13 mouse cellular contexts compared by ENCODE assay signal in the genomic region with DNA sequence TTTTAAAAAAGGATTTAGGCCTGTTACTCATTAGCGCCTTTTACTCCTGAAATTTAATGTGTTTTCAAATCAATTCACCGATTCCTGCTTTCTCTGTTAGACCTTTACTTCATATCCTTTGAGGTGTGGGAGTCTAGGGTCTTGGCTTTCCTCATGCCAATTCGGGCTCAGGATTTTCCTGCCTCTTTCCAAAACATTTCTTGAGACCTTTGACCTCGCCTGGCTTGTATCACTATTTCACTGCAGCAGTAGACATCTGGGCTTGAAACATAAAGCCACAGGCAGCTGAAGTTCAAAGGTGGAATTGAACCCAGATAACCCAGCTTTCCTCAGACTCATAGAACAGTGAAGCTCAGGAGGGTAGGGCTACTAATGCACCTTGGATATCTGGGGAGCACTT. TPM values are rescaled to one million over a fixed set of nuclear protein-coding genes. Genes with fewer than 3 reads are reported as not detected.
DNase-seq lines count a peak whose midpoint lies in the region; ATAC-seq lines count a peak whose summit lies in the region.
"Had no signal": no experiment of that assay in that cellular context is flagged by ENCODE, and none has a peak within 500 bp of the region (broad histone marks: within the 10 kb centered on the region; RNA-seq: fewer than 3 reads in every experiment).

No protein-coding gene starts in this region.

- peaks cover 58% of the 10 kb centered on the region for H3K4me1 ChIP-seq in liver, embryonic 12.5 days
- H3K4me1 ChIP-seq in embryonic facial prominence, embryonic 14.5 days (ENCODE audit: control insufficient read depth, insufficient read depth, low read length) = peaks cover 22% of the 10 kb centered on the region
- peaks cover 24% of the 10 kb centered on the region for H3K4me1 ChIP-seq in intestine, embryonic 15.5 days (replicated peaks)
- H3K4me1 ChIP-seq in neural tube, embryonic 14.5 days (ENCODE audit: control insufficient read depth, insufficient read depth, low read length) = peaks cover 19% of the 10 kb centered on the region

- no peak overlapping the region for H3K27ac ChIP-seq in liver, embryonic 12.5 days
- H3K27ac ChIP-seq in embryonic facial prominence, embryonic 14.5 days (replicated peaks; ENCODE audit: low read depth, low read length) = peak overlapping the region; percentile 95; the same call in 1 of the 2 replicates
- H3K27ac ChIP-seq in intestine, embryonic 15.5 days = no peak overlapping the region; the same call in 1 of the 2 replicates
- H3K27ac ChIP-seq in neural tube, embryonic 14.5 days (ENCODE audit: low read depth, low read length) = peak overlapping the region; percentile 98; the same call in 1 of the 2 replicates

- peaks cover 25% of the 10 kb centered on the region for H3K27me3 ChIP-seq in liver, embryonic 12.5 days (replicated peaks)
- H3K27me3 ChIP-seq in embryonic facial prominence, embryonic 14.5 days (replicated peaks; ENCODE audit: control insufficient read depth, insufficient read depth, low read length) = no peaks in the 10 kb centered on the region
- H3K27me3 ChIP-seq in intestine, embryonic 15.5 days (replicated peaks) = no peaks in the 10 kb centered on the region
- no peaks in the 10 kb centered on the region for H3K27me3 ChIP-seq in neural tube, embryonic 14.5 days (ENCODE audit: control insufficient read depth, insufficient read depth, low read length)

- ATAC-seq in liver, embryonic 12.5 days = no peak
- ATAC-seq in embryonic facial prominence, embryonic 14.5 days (ENCODE audit: low read depth) = no peak
- ATAC-seq in intestine, embryonic 15.5 days = no peak
- ATAC-seq in neural tube, embryonic 14.5 days (ENCODE audit: low read depth) = no peak

- no peak overlapping the region for H3K4me3 ChIP-seq in liver, embryonic 12.5 days
- H3K4me3 ChIP-seq in embryonic facial prominence, embryonic 14.5 days (ENCODE audit: low read depth, low read length) = peak overlapping the region; percentile 93; the same call in 1 of the 2 replicates
- H3K4me3 ChIP-seq in intestine, embryonic 15.5 days (replicated peaks) = no peak overlapping the region
- no peak overlapping the region for H3K4me3 ChIP-seq in neural tube, embryonic 14.5 days (ENCODE audit: low read depth, low read length)

- H3K4me2 ChIP-seq in liver, embryonic 12.5 days = peak overlapping the region; percentile 99
- peak overlapping the region; percentile 98 for H3K4me2 ChIP-seq in embryonic facial prominence, embryonic 14.5 days (ENCODE audit: low read depth, low read length)
- H3K4me2 ChIP-seq in intestine, embryonic 15.5 days (replicated peaks) = peak overlapping the region; percentile 99
- H3K4me2 ChIP-seq in neural tube, embryonic 14.5 days (ENCODE audit: low read depth, low read length) = no peak overlapping the region

- WGBS in liver, embryonic 12.5 days (ENCODE audit: insufficient replicate concordance) = 24% methylated on average over 4 of the region's 4 CpGs
- WGBS in embryonic facial prominence, embryonic 14.5 days = 10% methylated on average over 4 of the region's 4 CpGs
- WGBS in intestine, embryonic 15.5 days = 21% methylated on average over 4 of the region's 4 CpGs
- 26% methylated on average over 4 of the region's 4 CpGs for WGBS in neural tube, embryonic 14.5 days

- no peak for DNase-seq in liver
- no peak for DNase-seq in embryonic facial prominence, embryonic 14.5 days (ENCODE audit: low spot score)
- DNase-seq in layer of hippocampus, postnatal 10 days (ENCODE audit: low spot score in 2 of 2) = no peak
- no peak for DNase-seq in thymus, postnatal 10 days (ENCODE audit: low spot score in 2 of 2)
- DNase-seq: gastrocnemius, postnatal 10 days; right cerebral cortex, postnatal 14 days had no signal

- no peaks in the 10 kb centered on the region; the same call in 1 of the 2 replicates for H3K36me3 ChIP-seq in liver, embryonic 12.5 days
- H3K36me3 ChIP-seq in embryonic facial prominence, embryonic 14.5 days (ENCODE audit: control insufficient read depth, insufficient read depth, low read length) = no peaks in the 10 kb centered on the region
- no peaks in the 10 kb centered on the region for H3K36me3 ChIP-seq in intestine, embryonic 15.5 days
- no peaks in the 10 kb centered on the region for H3K36me3 ChIP-seq in neural tube, embryonic 14.5 days (ENCODE audit: control insufficient read depth, insufficient read depth, low read length)

- no peak overlapping the region for H3K9ac ChIP-seq in liver, embryonic 12.5 days
- no peak overlapping the region for H3K9ac ChIP-seq in embryonic facial prominence, embryonic 14.5 days (ENCODE audit: low read depth, low read length)
- 0 out of 2 replicates have a peak overlapping the region, but pooled peaks have one; percentile 6 for H3K9ac ChIP-seq in intestine, embryonic 15.5 days
- H3K9ac ChIP-seq in neural tube, embryonic 14.5 days (replicated peaks; ENCODE audit: low read depth, low read length) = no peak overlapping the region

- H3K9me3 ChIP-seq in liver, embryonic 12.5 days (replicated peaks) = no peaks in the 10 kb centered on the region
- no peaks in the 10 kb centered on the region for H3K9me3 ChIP-seq in embryonic facial prominence, embryonic 14.5 days (ENCODE audit: control insufficient read depth, low read length)
- H3K9me3 ChIP-seq in intestine, embryonic 15.5 days = no peaks in the 10 kb centered on the region
- no peaks in the 10 kb centered on the region for H3K9me3 ChIP-seq in neural tube, embryonic 14.5 days (ENCODE audit: control insufficient read depth, low read length)
- H3K9me3 ChIP-seq: G1E had no signal

RNA-seq across cellular contexts. Expression of a gene that starts 46.1 kb away (rescaled TPM):
- polyA plus RNA-seq in liver, embryonic 12.5 days (2016; fragmentation: Nextera tagmentation; extraction: Ambion mirVana) = not detected in 2 replicates
- polyA plus RNA-seq in embryonic facial prominence, embryonic 14.5 days (2014; fragmentation: Nextera tagmentation; extraction: Ambion mirVana) = not detected in 2 replicates
- not detected in 2 replicates for polyA plus RNA-seq in intestine, embryonic 15.5 days (2015; fragmentation: Nextera tagmentation; extraction: Ambion mirVana)
- polyA plus RNA-seq in neural tube, embryonic 14.5 days (2014; fragmentation: Nextera tagmentation; extraction: Ambion mirVana) = not detected in 2 replicates
- total RNA-seq in layer of hippocampus, postnatal 10 days (2021) = not detected
- total RNA-seq: adrenal gland, adult 2 months; G1E; gastrocnemius, postnatal 10 days; left cerebral cortex, postnatal 36 days had no signal
- polyA plus RNA-seq: adrenal gland, adult 2 months; G1E; kidney, embryonic 14.5 days had no signal

Comparison
In these comparisons a context has a peak if more than half of its experiments do, and no peak if none do; other contexts are left out.
1. H3K27ac ChIP-seq: peak in embryonic facial prominence, embryonic 14.5 days (single experiment) and neural tube, embryonic 14.5 days (single experiment); none in liver, embryonic 12.5 days (single experiment) and intestine, embryonic 15.5 days (single experiment).